Mouse (Mus musculus) hindbrain, embryonic 16.5 days (tissue): Measurements from ENCODE around the gene Ankrd39. TPM values are rescaled to one million over a fixed set of nuclear protein-coding genes. Genes with fewer than 3 reads are reported as not detected.

Source experiments
- ATAC-seq: fragments of 200-750 bp; cut with Nextera tagmentation; 2 replicates; pipeline ENCODE4 v1.8.0; 2017; ENCODE audit warnings: moderate TSS enrichment, moderate library complexity
- H3K27ac ChIP-seq: fragments of 300-500 bp; sonication (generic); 2 replicates; pipeline ENCODE4 v1.5.1; 2014; ENCODE audit warnings: low read depth, mild to moderate bottlenecking, control low read depth, low read length, moderate library complexity
- H3K27me3 ChIP-seq: fragments of 300-500 bp; sonication (generic); replicated peaks from 2 replicates; pipeline ENCODE4 v1.6.1; 2014; ENCODE audit warnings: low read length; ENCODE audit not compliant: control insufficient read depth, insufficient read depth
- H3K36me3 ChIP-seq: fragments of 300-500 bp; sonication (generic); 2 replicates; pipeline ENCODE4 v1.6.1; 2014; ENCODE audit warnings: mild to moderate bottlenecking, low read length, moderate library complexity, mixed read lengths; ENCODE audit not compliant: control insufficient read depth, insufficient read depth
- H3K4me1 ChIP-seq: fragments of 300-500 bp; sonication (generic); 2 replicates; pipeline ENCODE4 v1.6.1; 2014; ENCODE audit warnings: low read depth, low read length; ENCODE audit not compliant: control insufficient read depth, insufficient read depth
- H3K4me2 ChIP-seq: fragments of 300-500 bp; sonication (generic); 2 replicates; pipeline ENCODE4 v1.6.1; 2014; ENCODE audit warnings: mild to moderate bottlenecking, low read length, control low read depth, moderate library complexity
- H3K4me3 ChIP-seq: fragments of 300-500 bp; sonication (generic); 2 replicates; pipeline ENCODE4 v1.5.1; 2014; ENCODE audit warnings: mild to moderate bottlenecking, low read length, control low read depth, moderate library complexity
- H3K9ac ChIP-seq: fragments of 300-500 bp; sonication (generic); 2 replicates; pipeline ENCODE4 v1.6.1; 2014; ENCODE audit warnings: low read depth, mild to moderate bottlenecking, control low read depth, low read length, moderate library complexity
- H3K9me3 ChIP-seq: fragments of 300-500 bp; sonication (generic); 2 replicates; pipeline ENCODE4 v1.6.1; 2014; ENCODE audit warnings: mild to moderate bottlenecking, low read length, moderate library complexity; ENCODE audit not compliant: control insufficient read depth
- WGBS: fragments of 180-500 bp; shearing (Covaris S2); extraction: QIAGEN DNeasy Blood & Tissue Kit; methylation state at CpG from one replicate; pipeline ENCODE4 v1.1.7; 2014; 5-methylcytosine and 5-hydroxymethylcytosine counted together
- polyA plus RNA-seq: library from polyadenylated mRNA; unstranded; fragments of >200 nt; fragmentation: Nextera tagmentation; extraction: Ambion mirVana; gene quantifications from 2 replicates; pipeline ENCODE4 v1.2.1, GENCODE M21; 2015

Ankrd39 gene
- polyA plus RNA-seq, 1 experiment from 2014 or later = 33.8 TPM

DNA sequence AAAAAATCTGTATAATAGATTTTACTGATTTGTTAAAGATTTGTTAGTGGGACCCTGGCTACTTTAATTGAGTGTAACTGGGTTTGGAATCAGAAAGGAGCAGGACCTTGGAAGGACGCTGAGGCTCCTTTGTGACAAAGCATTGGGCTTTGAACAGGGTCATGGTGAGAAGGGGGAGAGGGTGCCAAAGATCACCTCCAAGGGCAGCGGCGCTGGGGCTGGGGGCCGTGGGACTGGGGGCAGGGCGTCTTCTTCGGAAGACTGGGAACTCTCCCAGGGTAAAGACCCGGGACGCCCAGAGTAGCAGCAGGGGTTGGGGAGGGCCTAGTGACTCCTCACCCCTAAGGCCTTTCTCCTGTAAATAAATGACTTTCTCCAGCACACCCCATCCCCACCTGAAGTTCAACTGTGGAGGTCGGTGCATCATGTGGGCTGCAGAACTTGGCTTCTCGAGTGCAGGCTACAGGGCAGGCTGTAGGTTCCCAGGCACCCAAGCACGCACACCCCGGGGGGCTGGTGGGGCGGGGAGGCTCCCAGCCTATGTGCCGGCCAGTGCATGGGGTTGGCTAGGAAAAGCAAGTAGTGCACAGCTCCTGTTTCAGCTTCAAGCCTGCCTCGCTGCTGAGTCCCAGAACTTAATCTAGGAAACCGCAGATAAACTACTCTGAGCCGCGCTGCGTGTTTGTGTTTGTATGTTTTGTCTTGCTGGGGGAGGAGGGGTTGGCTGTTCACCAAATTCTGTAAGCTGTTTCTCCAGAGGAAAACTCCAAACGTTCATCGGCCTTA, 20.8 kb upstream of the Ankrd39 start:
- Histone ChIP-seq H3K4me2 (no peak overlapping the region), H3K9ac (no peak overlapping the region), H3K4me1 (no peaks in the 10 kb centered on the region; the same call in 1 of the 2 replicates), H3K9me3 (no peaks in the 10 kb centered on the region), H3K27ac (no peak overlapping the region), H3K4me3 (no peak overlapping the region), H3K27me3 (no peaks in the 10 kb centered on the region), H3K36me3 (no peaks in the 10 kb centered on the region)
- WGBS = 43% methylated on average over 21 of the region's 21 CpGs
- ATAC-seq = no peak

DNA sequence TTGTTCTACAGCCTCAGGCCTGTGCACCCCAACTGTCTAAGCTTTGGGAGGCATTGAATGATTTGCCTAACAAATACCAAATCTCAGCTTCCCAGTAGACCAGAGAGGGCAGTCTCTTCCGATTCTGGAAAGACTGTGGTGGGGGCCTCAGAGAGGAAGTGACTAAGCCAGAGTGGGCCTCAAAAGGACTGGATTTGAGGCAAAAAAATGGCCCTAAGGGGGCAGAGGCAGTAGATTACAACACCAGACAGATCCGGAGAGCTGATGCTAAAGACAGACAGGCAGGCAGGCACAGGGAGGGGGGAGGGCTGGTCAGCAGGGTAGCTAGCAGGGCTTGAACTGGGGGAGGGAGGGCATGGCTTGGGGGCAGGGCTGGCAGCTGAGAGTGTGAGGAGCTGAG, 19.2 kb upstream of the Ankrd39 start:
- Histone ChIP-seq H3K27me3 (no peaks in the 10 kb centered on the region), H3K4me2 (no peak overlapping the region), H3K36me3 (no peaks in the 10 kb centered on the region), H3K4me3 (no peak overlapping the region), H3K4me1 (no peaks in the 10 kb centered on the region; the same call in 1 of the 2 replicates), H3K9ac (no peak overlapping the region), H3K9me3 (no peaks in the 10 kb centered on the region), H3K27ac (no peak overlapping the region)
- WGBS = 25% methylated on average over 2 of the region's 2 CpGs
- ATAC-seq = no peak

DNA sequence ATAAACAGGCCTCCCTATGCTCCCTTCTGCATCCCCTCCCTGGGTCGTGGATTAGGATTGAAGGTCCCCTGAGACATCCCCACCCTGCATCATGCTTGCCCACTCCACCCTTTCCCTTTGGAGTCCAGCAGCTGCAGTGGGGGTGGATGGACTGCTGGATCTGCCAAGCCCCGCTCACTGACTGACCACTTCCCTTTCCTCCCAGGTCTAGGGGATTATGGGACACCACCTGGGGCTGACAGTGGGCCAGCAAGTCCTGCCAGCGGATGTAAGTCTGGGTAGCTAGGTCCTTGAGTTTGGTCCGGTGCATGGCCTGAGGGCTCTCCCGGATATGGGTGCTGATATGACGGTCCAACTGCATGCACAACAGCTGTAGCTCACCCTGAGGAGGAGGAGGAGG, 16.9 kb upstream of the Ankrd39 start:
- Histone ChIP-seq H3K27me3 (no peaks in the 10 kb centered on the region), H3K4me3 (no peak overlapping the region), H3K4me1 (peaks cover 2% of the 10 kb centered on the region), H3K36me3 (no peaks in the 10 kb centered on the region), H3K9me3 (no peaks in the 10 kb centered on the region), H3K9ac (no peak overlapping the region), H3K27ac (no peak overlapping the region), H3K4me2 (no peak overlapping the region)
- WGBS = 79% methylated on average over 6 of the region's 6 CpGs
- no peak for ATAC-seq

DNA sequence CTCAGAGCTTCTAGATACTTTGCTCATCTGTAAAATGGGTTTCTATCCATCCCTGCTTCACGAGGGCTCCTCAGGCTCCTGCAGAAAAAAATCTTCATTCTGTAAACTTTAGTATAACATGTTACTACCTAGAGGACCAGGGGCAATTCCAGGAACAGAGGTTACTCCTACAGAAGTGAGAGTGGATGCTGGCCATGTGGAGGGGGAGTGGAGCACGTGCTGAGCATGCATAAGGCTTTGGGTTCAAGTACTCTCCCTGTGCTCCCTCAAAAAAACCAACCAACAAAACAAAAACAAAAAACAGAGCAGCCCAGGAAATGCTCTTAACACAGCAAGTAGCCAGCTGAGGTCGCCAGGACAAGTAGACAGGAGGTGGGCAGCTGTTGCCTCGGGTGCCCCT, 16.4 kb upstream of the Ankrd39 start:
- no peak for ATAC-seq
- Histone ChIP-seq H3K27me3 (no peaks in the 10 kb centered on the region), H3K4me1 (peaks cover 7% of the 10 kb centered on the region), H3K36me3 (no peaks in the 10 kb centered on the region), H3K9ac (no peak overlapping the region), H3K4me2 (no peak overlapping the region), H3K27ac (no peak overlapping the region), H3K9me3 (no peaks in the 10 kb centered on the region), H3K4me3 (no peak overlapping the region)
- WGBS = 75% methylated on average over 4 of the region's 4 CpGs

DNA sequence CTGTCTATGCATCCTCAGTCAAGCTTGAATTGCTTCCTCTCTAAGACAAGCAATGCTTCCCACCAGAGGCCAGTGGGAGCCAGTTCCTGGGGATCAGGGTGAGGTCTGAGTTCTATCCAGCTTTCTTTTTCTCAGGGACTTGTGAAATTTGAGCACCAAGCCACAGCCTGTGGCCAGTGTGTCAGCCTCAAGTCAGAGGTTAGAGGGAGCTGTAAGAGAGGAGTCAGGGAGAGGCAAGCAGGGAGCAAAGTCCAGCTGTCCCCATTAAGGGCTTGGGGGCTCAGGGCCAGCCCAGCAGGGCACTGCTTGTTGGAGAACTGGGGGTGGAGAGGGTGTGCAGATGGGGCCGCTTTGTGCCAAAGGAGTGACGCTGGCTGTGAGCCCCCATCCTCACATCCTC, 16.0 kb upstream of the Ankrd39 start:
- 75% methylated on average over 2 of the region's 2 CpGs for WGBS
- H3K9ac ChIP-seq = no peak overlapping the region
- no peak overlapping the region for H3K4me2 ChIP-seq
- H3K4me3 ChIP-seq = no peak overlapping the region
- H3K27ac ChIP-seq = no peak overlapping the region
- H3K36me3 ChIP-seq = no peaks in the 10 kb centered on the region
- ATAC-seq = no peak
- H3K27me3 ChIP-seq = no peaks in the 10 kb centered on the region
- no peaks in the 10 kb centered on the region for H3K9me3 ChIP-seq
- H3K4me1 ChIP-seq = peaks cover 10% of the 10 kb centered on the region

DNA sequence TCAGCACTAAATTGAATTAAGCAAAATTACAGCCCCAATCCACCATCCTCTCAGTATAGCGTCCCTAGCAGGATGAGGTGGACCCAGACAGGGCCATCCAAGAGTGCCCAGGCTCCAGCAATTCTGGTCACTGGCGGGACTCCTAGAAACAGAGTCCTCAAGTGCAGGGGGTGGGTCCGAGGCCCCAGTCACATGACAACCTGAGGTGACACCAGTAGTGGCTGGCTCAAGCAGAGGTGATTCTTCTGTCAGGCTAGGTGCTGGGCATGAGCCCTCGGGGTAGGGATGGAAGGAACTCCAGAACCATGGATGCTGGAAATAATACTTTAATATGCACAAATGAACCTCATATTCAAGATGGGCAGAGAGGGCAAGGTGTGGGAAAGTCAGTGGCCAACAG, 15.1 kb upstream of the Ankrd39 start:
- 77% methylated on average over 4 of the region's 4 CpGs for WGBS
- Histone ChIP-seq H3K4me2 (no peak overlapping the region), H3K9ac (no peak overlapping the region), H3K4me3 (no peak overlapping the region), H3K9me3 (no peaks in the 10 kb centered on the region), H3K27ac (no peak overlapping the region), H3K27me3 (no peaks in the 10 kb centered on the region), H3K36me3 (no peaks in the 10 kb centered on the region), H3K4me1 (peaks cover 10% of the 10 kb centered on the region)
- ATAC-seq = no peak

DNA sequence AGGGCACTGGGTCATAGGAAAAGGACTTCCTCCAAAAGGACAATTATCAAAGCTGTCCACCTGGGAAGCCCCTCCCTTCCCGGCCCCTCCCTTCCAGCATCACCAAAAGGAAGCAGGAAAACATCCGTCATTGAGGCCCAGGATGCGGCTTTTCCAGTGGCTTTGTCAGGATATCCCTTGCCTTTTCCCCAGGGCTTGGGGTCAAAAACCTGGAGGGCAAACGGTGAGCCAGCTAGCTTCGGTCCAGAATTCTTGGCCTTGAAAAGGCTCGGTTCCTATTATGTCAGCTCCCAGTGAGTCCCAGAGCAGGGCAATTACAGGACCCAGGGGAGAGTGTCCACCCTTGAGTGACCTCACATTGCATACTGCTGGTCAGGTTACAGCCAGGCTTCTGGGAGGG, 13.7 kb upstream of the Ankrd39 start:
- ATAC-seq = no peak
- Histone ChIP-seq H3K4me2 (no peak overlapping the region), H3K27ac (no peak overlapping the region), H3K9ac (no peak overlapping the region), H3K4me3 (no peak overlapping the region), H3K9me3 (no peaks in the 10 kb centered on the region), H3K4me1 (peaks cover 10% of the 10 kb centered on the region), H3K36me3 (no peaks in the 10 kb centered on the region), H3K27me3 (no peaks in the 10 kb centered on the region)
- WGBS = 64% methylated on average over 6 of the region's 6 CpGs

DNA sequence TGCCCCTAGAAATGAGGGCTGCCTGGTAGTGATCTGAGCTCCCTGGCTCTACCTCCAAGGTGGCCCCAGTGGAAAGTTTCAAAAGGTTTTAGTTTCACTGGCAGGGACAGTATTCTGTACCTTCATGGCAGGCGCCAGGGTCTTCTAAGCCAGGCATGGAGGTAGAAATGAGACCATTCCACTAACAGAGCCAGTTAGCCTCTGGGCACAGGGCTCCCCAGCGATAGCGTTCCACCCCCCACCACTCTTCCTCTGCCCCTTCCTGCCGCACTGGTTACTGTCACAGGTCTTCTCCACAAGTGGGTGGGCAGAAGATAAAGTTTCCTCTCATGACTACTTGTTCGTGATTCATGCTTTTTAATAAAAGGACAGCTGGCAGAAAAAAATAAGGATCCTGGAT, 12.6 kb upstream of the Ankrd39 start:
- Histone ChIP-seq H3K9ac (no peak overlapping the region), H3K4me2 (no peak overlapping the region), H3K36me3 (no peaks in the 10 kb centered on the region), H3K4me1 (peaks cover 20% of the 10 kb centered on the region), H3K9me3 (no peaks in the 10 kb centered on the region), H3K27me3 (no peaks in the 10 kb centered on the region), H3K27ac (no peak overlapping the region), H3K4me3 (no peak overlapping the region)
- ATAC-seq = no peak
- 75% methylated on average over 5 of the region's 5 CpGs for WGBS

DNA sequence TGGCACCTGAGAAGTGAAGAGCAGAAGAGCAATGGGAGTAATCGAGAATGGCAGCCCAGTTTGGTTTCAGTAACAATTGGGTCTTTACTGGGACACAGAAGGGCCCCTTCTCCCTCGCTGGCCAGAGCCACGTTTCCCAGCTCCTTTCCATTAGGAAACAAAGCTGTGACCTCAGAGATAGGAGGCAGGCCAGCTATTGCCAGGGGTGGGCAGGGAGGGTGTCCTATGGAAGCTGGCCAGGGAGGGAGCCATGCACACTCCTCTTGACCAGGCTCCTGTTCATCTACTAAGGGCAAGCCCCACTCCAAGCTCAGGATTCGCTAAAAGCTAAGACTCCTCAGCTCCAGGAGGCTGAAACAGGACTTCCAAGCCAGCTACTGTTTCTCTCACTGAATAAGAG, 12.0 kb upstream of the Ankrd39 start:
- H3K4me1 ChIP-seq = peaks cover 26% of the 10 kb centered on the region
- H3K27me3 ChIP-seq = no peaks in the 10 kb centered on the region
- H3K36me3 ChIP-seq = no peaks in the 10 kb centered on the region
- H3K9ac ChIP-seq = no peak overlapping the region; the same call in 1 of the 2 replicates
- H3K4me2 ChIP-seq = no peak overlapping the region
- H3K4me3 ChIP-seq = no peak overlapping the region
- WGBS = 9% methylated on average over 4 of the region's 4 CpGs
- H3K9me3 ChIP-seq = no peaks in the 10 kb centered on the region
- no peak for ATAC-seq
- no peak overlapping the region for H3K27ac ChIP-seq
